Mouse (Mus musculus) R1 (cell line): Measurements from ENCODE around the gene Elf2.

ENCODE experiments used
- DNase-seq: peaks from one replicate; pipeline ENCODE4 v3.0.0-alpha.2; 2018; ENCODE audit warnings: low read depth, low spot score

Elf2 gene

GRCm38 (mm10) chr3:51284375-51284774 lies 56.1 kb downstream of the Elf2 start:
- no peak for DNase-seq

- no peak for DNase-seq
Observed at GRCm38 (mm10) chr3:51281727-51282126, 58.7 kb downstream of the Elf2 start.

- no peak for DNase-seq
Observed at GRCm38 (mm10) chr3:51278433-51278832, 62.0 kb downstream of the Elf2 start.

GRCm38 (mm10) chr3:51277201-51278150 lies 63.0 kb downstream of the Elf2 start:
- DNase-seq, result peak; percentile 85

- DNase-seq, result peak; percentile 59
Observed at GRCm38 (mm10) chr3:51276421-51277111, 63.9 kb downstream of the Elf2 start.

- DNase-seq, result peak; percentile 99
Observed at GRCm38 (mm10) chr3:51275956-51276398, 64.5 kb downstream of the Elf2 start.

- no peak for DNase-seq
Observed at GRCm38 (mm10) chr3:51270069-51270817, 70.2 kb downstream of the Elf2 start.

GRCm38 (mm10) chr3:51268434-51268833 lies 72.0 kb downstream of the Elf2 start:
- no peak for DNase-seq

- DNase-seq, result no peak
Observed at GRCm38 (mm10) chr3:51262942-51263341, 77.5 kb downstream of the Elf2 start.

- no peak for DNase-seq
Observed at GRCm38 (mm10) chr3:51258070-51258469, 82.4 kb downstream of the Elf2 start.

GRCm38 (mm10) chr3:51256450-51256849 lies 84.0 kb downstream of the Elf2 start:
- no peak for DNase-seq

GRCm38 (mm10) chr3:51254784-51255183 lies 85.7 kb downstream of the Elf2 start:
- no peak for DNase-seq

GRCm38 (mm10) chr3:51252689-51253402 lies 87.6 kb downstream of the Elf2 start:
- no peak for DNase-seq

- DNase-seq, result no peak
Observed at GRCm38 (mm10) chr3:51252223-51252622, 88.2 kb downstream of the Elf2 start.

GRCm38 (mm10) chr3:51251057-51251456 lies 89.4 kb downstream of the Elf2 start:
- no peak for DNase-seq

GRCm38 (mm10) chr3:51249866-51250265 lies 90.6 kb downstream of the Elf2 start:
- DNase-seq, result no peak

GRCm38 (mm10) chr3:51249460-51249859 lies 91.0 kb downstream of the Elf2 start:
- peak; percentile 67 for DNase-seq

GRCm38 (mm10) chr3:51248600-51248999 lies 91.9 kb downstream of the Elf2 start:
- DNase-seq, result no peak

GRCm38 (mm10) chr3:51247704-51248103 lies 92.8 kb downstream of the Elf2 start:
- DNase-seq, result no peak

GRCm38 (mm10) chr3:51239541-51239940 lies 100.9 kb downstream of the Elf2 start:
- DNase-seq, result no peak

GRCm38 (mm10) chr3:51238515-51238914 lies 101.9 kb downstream of the Elf2 start:
- DNase-seq, result no peak
